Mouse (Mus musculus): Measurements from ENCODE around the gene Nol7.

The Nol7 gene

GRCm38 (mm10) chr13:43398297-43399080, at the start of gene Nol7:
Gene Nol7 (plus strand): TSS chr13:43398390.
- DNase-seq (ENCODE audit: low spot score): peak; percentile 97

- DNase-seq (ENCODE audit: low spot score): peak; percentile 8
Measured at GRCm38 (mm10) chr13:43349376-43349775, 48.8 kb upstream of the Nol7 start.

GRCm38 (mm10) chr13:43350489-43351169, 47.6 kb upstream of the Nol7 start:
- no peak for DNase-seq (ENCODE audit: low spot score)

- no peak for DNase-seq (ENCODE audit: low spot score)
Measured at GRCm38 (mm10) chr13:43353356-43353755, 44.8 kb upstream of the Nol7 start.

- no peak for DNase-seq (ENCODE audit: low spot score)
Measured at GRCm38 (mm10) chr13:43354362-43354761, 43.8 kb upstream of the Nol7 start.

- DNase-seq (ENCODE audit: low spot score): no peak
Measured at GRCm38 (mm10) chr13:43356346-43357125, 41.7 kb upstream of the Nol7 start.

GRCm38 (mm10) chr13:43360534-43360933, 37.7 kb upstream of the Nol7 start:
- DNase-seq (ENCODE audit: low spot score): no peak

GRCm38 (mm10) chr13:43362353-43362752, 35.8 kb upstream of the Nol7 start:
- DNase-seq (ENCODE audit: low spot score): no peak

- peak; percentile 86 for DNase-seq (ENCODE audit: low spot score)
Measured at GRCm38 (mm10) chr13:43364985-43365824, 33.0 kb upstream of the Nol7 start, which contains the start of gene Sirt5. Gene Sirt5 (plus strand): TSS chr13:43365496.

- DNase-seq (ENCODE audit: low spot score): no peak
Measured at GRCm38 (mm10) chr13:43365825-43366184, 32.4 kb upstream of the Nol7 start.

- DNase-seq (ENCODE audit: low spot score): no peak
Measured at GRCm38 (mm10) chr13:43370063-43370462, 28.1 kb upstream of the Nol7 start.

GRCm38 (mm10) chr13:43372892-43373291, 25.3 kb upstream of the Nol7 start:
- DNase-seq (ENCODE audit: low spot score): no peak

- DNase-seq (ENCODE audit: low spot score): no peak
Measured at GRCm38 (mm10) chr13:43374205-43374604, 24.0 kb upstream of the Nol7 start.

GRCm38 (mm10) chr13:43374918-43375432, 23.2 kb upstream of the Nol7 start:
- DNase-seq (ENCODE audit: low spot score): no peak

GRCm38 (mm10) chr13:43379989-43380388, 18.2 kb upstream of the Nol7 start:
- DNase-seq (ENCODE audit: low spot score): no peak

- no peak for DNase-seq (ENCODE audit: low spot score)
Measured at GRCm38 (mm10) chr13:43385321-43385720, 12.9 kb upstream of the Nol7 start.

GRCm38 (mm10) chr13:43397700-43398296, 392 bp upstream of the Nol7 start:
- no peak for DNase-seq (ENCODE audit: low spot score)

GRCm38 (mm10) chr13:43399576-43399975, 1.4 kb downstream of the Nol7 start:
- no peak for DNase-seq (ENCODE audit: low spot score)

GRCm38 (mm10) chr13:43412311-43412710, 14.1 kb downstream of the Nol7 start:
- DNase-seq (ENCODE audit: low spot score): no peak

- no peak for DNase-seq (ENCODE audit: low spot score)
Measured at GRCm38 (mm10) chr13:43413611-43414010, 15.4 kb downstream of the Nol7 start.

GRCm38 (mm10) chr13:43415249-43415648, 17.1 kb downstream of the Nol7 start:
- DNase-seq (ENCODE audit: low spot score): no peak

All from urinary bladder, postnatal 25 days (tissue).